Mouse (Mus musculus): ENCODE results near the gene Scn5a. TPM values are rescaled to one million over a fixed set of nuclear protein-coding genes. Genes with fewer than 3 reads are reported as not detected.

Scn5a gene
- total and polyA plus RNA-seq, 3 experiments, result 0.03 TPM; not detected in 2

DNA sequence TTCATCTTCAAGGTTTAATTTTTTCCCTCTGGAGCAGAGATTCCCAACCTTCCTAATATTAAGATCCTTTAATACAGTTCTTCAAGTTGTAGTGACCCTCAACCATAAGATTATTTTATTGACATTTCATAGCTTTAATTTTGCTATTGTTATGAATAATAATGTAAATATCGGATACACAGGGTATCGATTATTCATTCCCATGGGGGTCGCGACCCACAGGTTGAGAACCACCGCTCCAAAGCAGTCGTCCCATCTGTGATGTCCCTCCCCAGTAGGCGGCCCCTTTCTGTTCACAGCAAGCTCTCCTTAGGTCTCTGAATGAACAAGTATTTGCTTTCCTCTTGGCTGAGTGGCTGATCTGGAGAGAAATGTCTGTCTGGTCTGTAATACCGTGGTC, 10.8 kb upstream of the Scn5a start:
- no peaks in the 10 kb centered on the region for H3K36me3 ChIP-seq (ENCODE audit: control insufficient read depth in 1 of 2, insufficient read depth in 2 of 2, low read length in 2 of 2)
- H3K9ac ChIP-seq (ENCODE audit: control insufficient read depth, low read depth, low read length, poor library complexity, severe bottlenecking), result no peak overlapping the region
- no peaks in the 10 kb centered on the region for H3K9me3 ChIP-seq (replicated peaks; ENCODE audit: insufficient read depth, low read length)
- H3K27me3 ChIP-seq (ENCODE audit: control insufficient read depth in 1 of 2, insufficient read depth in 2 of 2, low read length in 2 of 2), result peaks cover 0 to 1% of the 10 kb centered on the region in 2 experiments; a peak in 1 of 4 replicates
- H3K4me3 ChIP-seq (ENCODE audit: control insufficient read depth in 1 of 2, insufficient read depth in 1 of 2, low read depth in 2 of 2, low read length in 2 of 2), result no peak overlapping the region
- H3K4me1 ChIP-seq (ENCODE audit: control insufficient read depth in 1 of 2, insufficient read depth in 2 of 2, low read length in 2 of 2), result no peaks in the 10 kb centered on the region
- H3K27ac ChIP-seq (ENCODE audit: control insufficient read depth, low read depth, low read length), result no peak overlapping the region
- TF ChIP-seq NELFE (IDR thresholded peaks at IDR 0.05; ENCODE audit: low read depth, low read length) (no peak), BHLHE40 (IDR thresholded peaks at IDR 0.05; ENCODE audit: borderline replicate concordance, low read depth, low read length) (no peak), GATA1 (IDR thresholded peaks at IDR 0.05; ENCODE audit: low read depth, low read length) (no peak), POLR2AphosphoS2 (IDR thresholded peaks at IDR 0.05; ENCODE audit: low read length) (no peak), POLR2A (IDR thresholded peaks at IDR 0.05; ENCODE audit: control insufficient read depth in 1 of 2, insufficient read depth in 1 of 2, low read depth in 1 of 2, low read length in 2 of 2, poor library complexity in 1 of 2) (no peak), CHD2 (IDR thresholded peaks at IDR 0.05; ENCODE audit: low read length) (no peak), MXI1 (IDR thresholded peaks at IDR 0.05; ENCODE audit: low read depth, low read length) (no peak), SMC3 (IDR thresholded peaks at IDR 0.05; ENCODE audit: low read depth, low read length) (no peak), TCF12 (IDR thresholded peaks at IDR 0.05; ENCODE audit: low read depth, low read length) (no peak), MAFK (IDR thresholded peaks at IDR 0.05; ENCODE audit: borderline replicate concordance, low read depth, low read length) (no peak), TBP (IDR thresholded peaks at IDR 0.05; ENCODE audit: low read depth, low read length) (no peak), KAT2A (conservative IDR thresholded peaks at IDR 0.05; ENCODE audit: low read depth, low read length) (no peak), HCFC1 (IDR thresholded peaks at IDR 0.05; ENCODE audit: low read depth, low read length) (no peak), RCOR1 (IDR thresholded peaks at IDR 0.05; ENCODE audit: low read depth, low read length) (no peak), ZNF384 (IDR thresholded peaks at IDR 0.05; ENCODE audit: low read depth, low read length) (no peak), GABPA (IDR thresholded peaks at IDR 0.05; ENCODE audit: low read depth, low read length) (no peak), USF1 (IDR thresholded peaks at IDR 0.05; ENCODE audit: low read depth, low read length) (no peak), NRF1 (IDR thresholded peaks at IDR 0.05; ENCODE audit: insufficient read depth, low read depth, low read length, poor library complexity, severe bottlenecking) (no peak), MYC (IDR thresholded peaks at IDR 0.05; ENCODE audit: low read depth, low read length) (no peak)
- no peak for DNase-seq (ENCODE audit: low read depth, low spot score)
- no peaks in the 10 kb centered on the region for H3K79me2 ChIP-seq (ENCODE audit: control insufficient read depth, insufficient read depth, low read length, poor library complexity)

DNA sequence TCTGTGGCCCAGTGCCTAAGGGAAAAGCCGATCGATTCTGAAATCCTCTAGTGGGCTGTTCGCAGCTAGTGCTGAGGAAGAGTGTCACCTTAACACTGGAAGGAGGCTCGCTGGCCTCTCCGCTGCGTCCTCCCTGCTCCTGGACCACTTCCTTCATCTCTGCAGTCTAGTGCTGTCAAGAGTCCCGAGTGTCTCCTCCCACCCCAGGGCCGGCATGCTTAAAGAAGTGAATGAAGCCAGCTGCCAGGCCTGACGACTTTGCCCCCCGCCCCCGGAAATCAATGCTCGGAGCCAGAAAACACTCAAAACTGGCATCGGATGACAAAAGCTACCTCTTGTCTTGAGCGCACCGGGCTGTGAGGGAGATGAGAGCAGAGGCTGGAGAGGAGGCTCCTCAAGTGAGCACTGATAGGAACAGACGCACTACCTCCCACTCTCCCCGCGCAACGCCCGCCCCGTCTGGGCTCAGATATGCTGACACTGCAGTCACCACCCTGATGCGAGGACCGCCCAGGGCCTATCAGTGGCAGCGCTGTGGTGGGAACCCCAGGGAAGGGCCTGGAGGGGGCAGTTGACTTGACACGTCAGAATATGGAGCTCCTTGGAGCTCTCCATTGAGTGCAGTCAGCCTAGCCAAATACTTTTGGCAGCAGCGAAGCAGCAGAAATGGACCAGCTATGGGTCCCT, 10.1 kb upstream of the Scn5a start:
- Histone ChIP-seq H3K36me3 (ENCODE audit: control insufficient read depth in 1 of 2, insufficient read depth in 2 of 2, low read length in 2 of 2) (no peaks in the 10 kb centered on the region), H3K9ac (ENCODE audit: control insufficient read depth, low read depth, low read length, poor library complexity, severe bottlenecking) (no peak overlapping the region), H3K27ac (ENCODE audit: control insufficient read depth, low read depth, low read length) (no peak overlapping the region), H3K9me3 (replicated peaks; ENCODE audit: insufficient read depth, low read length) (no peaks in the 10 kb centered on the region), H3K4me1 (ENCODE audit: control insufficient read depth in 1 of 2, insufficient read depth in 2 of 2, low read length in 2 of 2) (no peaks in the 10 kb centered on the region), H3K27me3 (ENCODE audit: control insufficient read depth in 1 of 2, insufficient read depth in 2 of 2, low read length in 2 of 2) (peaks cover 0 to 1% of the 10 kb centered on the region in 2 experiments; a peak in 1 of 4 replicates), H3K4me3 (ENCODE audit: control insufficient read depth in 1 of 2, insufficient read depth in 1 of 2, low read depth in 2 of 2, low read length in 2 of 2) (no peak overlapping the region), H3K79me2 (ENCODE audit: control insufficient read depth, insufficient read depth, low read length, poor library complexity) (no peaks in the 10 kb centered on the region)
- TF ChIP-seq POLR2AphosphoS2 (IDR thresholded peaks at IDR 0.05; ENCODE audit: low read length), result no peak
- no peak for TF ChIP-seq TAL1 (IDR thresholded peaks at IDR 0.05; ENCODE audit: low read length)
- TF ChIP-seq GABPA (IDR thresholded peaks at IDR 0.05; ENCODE audit: low read depth, low read length), result no peak
- no peak for TF ChIP-seq MAFK (IDR thresholded peaks at IDR 0.05; ENCODE audit: borderline replicate concordance, low read depth, low read length)
- TF ChIP-seq POLR2AphosphoS5 (IDR thresholded peaks at IDR 0.05; ENCODE audit: borderline replicate concordance, low read depth, low read length), result no peak
- no peak for TF ChIP-seq ZMIZ1 (IDR thresholded peaks at IDR 0.05; ENCODE audit: low read depth, low read length)
- no peak for TF ChIP-seq CTCF (IDR thresholded peaks at IDR 0.05 in 2 of 3, conservative IDR thresholded peaks at IDR 0.05 in 1 of 3; ENCODE audit: control insufficient read depth in 1 of 3, insufficient read depth in 1 of 3, low read depth in 2 of 3, low read length in 3 of 3, poor library complexity in 1 of 3, severe bottlenecking in 1 of 3)
- TF ChIP-seq POLR2A (IDR thresholded peaks at IDR 0.05; ENCODE audit: control insufficient read depth in 1 of 2, insufficient read depth in 1 of 2, low read depth in 1 of 2, low read length in 2 of 2, poor library complexity in 1 of 2), result no peak
- no peak for DNase-seq (ENCODE audit: low read depth, low spot score)
